Mouse (Mus musculus): ENCODE data around the gene Hes3. TPM values are rescaled to one million over a fixed set of nuclear protein-coding genes. Genes with fewer than 3 reads are reported as not detected.

Hes3 gene
- total RNA-seq, 2 experiments from 2014 or later = not detected

DNA sequence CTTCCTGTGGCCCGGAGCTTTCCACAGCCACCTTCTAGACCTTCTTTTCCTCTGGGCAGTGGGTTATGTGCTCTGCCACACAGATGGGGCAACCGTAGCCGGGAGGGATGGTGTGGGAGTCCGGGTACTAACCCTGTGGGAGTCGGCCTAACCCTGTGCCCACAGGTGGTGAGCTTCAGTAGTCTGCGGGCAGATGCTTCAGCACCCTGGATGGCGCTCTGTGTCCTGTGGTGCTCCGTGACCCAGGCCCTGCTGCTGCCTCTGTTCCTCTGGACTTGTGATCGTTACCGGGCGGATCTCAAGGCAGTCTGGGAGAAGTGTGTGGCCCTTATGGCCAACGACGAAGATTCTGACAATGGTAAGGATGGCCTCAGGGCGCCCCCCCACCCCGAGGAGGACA is 9.9 kb downstream of the Hes3 start:
- DNase-seq (ENCODE audit: low spot score) = no peak

GRCm38 (mm10) chr4:152278986-152279385 is 12.5 kb downstream of the Hes3 start:
- no peak for DNase-seq (ENCODE audit: low spot score)

GRCm38 (mm10) chr4:152277916-152278315 is 13.5 kb downstream of the Hes3 start:
- DNase-seq (ENCODE audit: low spot score) = no peak

GRCm38 (mm10) chr4:152276389-152277347 is 14.8 kb downstream of the Hes3 start:
- DNase-seq (ENCODE audit: low spot score) = no peak

GRCm38 (mm10) chr4:152274681-152275131 is 16.8 kb downstream of the Hes3 start:
- peak; percentile 46 for DNase-seq (ENCODE audit: low spot score)

- peak; percentile 45 for DNase-seq (ENCODE audit: low spot score)
Measured at GRCm38 (mm10) chr4:152273621-152274236, 17.7 kb downstream of the Hes3 start, which contains the start of gene Gpr153. Gene Gpr153 (plus strand): TSS chr4:152274232.

- no peak for DNase-seq (ENCODE audit: low spot score)
Measured at GRCm38 (mm10) chr4:152273191-152273590, 18.3 kb downstream of the Hes3 start.

DNA sequence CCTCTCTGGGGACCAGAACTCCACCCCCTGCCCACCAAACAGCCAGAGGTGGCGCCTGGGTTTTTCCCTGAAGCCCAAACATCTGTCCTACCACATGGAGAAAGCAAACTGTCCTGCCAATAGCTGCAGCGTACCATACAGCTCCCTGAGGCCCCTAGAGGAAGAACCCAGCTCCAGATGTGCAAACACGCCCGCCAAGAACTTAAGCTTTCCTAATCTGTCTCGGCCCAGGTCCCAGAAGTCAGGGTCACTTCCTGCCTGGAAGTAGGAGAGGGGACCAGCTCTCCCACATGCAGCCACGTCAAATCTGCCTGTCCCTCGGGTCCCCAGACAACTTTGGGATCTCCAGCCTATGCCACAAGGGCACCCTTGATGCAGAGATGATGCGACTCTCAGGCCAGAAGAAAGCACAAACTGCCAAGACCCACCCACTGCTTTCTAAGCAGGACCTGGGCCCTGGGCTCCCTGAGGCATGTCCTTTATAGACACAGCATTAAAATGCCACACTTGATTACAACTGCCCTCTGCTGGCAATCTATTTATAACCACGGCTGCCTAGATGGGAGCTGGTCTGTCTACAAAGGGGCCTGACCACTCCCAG is 18.9 kb downstream of the Hes3 start:
- peak; percentile 83 for DNase-seq (ENCODE audit: low spot score)

GRCm38 (mm10) chr4:152272006-152272405 is 19.5 kb downstream of the Hes3 start:
- DNase-seq (ENCODE audit: low spot score) = no peak

- DNase-seq (ENCODE audit: low spot score) = no peak
Measured at GRCm38 (mm10) chr4:152271334-152271733, 20.1 kb downstream of the Hes3 start.

GRCm38 (mm10) chr4:152270599-152270998 is 20.9 kb downstream of the Hes3 start:
- DNase-seq (ENCODE audit: low spot score) = no peak

DNA sequence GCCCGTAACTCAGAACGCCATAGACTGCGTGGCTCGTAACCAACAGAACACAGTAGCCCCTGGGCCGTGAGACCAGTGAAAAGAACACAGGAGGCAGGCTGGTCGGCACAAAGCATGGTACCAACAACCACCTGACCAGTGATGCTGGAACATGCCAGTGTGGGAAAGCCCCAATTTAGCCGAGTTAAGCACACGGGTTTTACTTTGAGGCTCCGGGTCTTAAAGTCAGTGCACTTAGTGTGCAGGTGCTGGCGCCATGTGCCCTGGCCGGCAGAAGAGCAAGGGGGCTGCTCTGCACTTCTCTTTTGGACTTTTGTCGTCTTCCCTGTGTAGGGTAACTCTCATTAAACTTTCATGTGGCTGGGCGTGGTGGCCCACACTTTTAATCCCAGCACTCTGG is 21.5 kb downstream of the Hes3 start:
- DNase-seq (ENCODE audit: low spot score) = no peak

DNA sequence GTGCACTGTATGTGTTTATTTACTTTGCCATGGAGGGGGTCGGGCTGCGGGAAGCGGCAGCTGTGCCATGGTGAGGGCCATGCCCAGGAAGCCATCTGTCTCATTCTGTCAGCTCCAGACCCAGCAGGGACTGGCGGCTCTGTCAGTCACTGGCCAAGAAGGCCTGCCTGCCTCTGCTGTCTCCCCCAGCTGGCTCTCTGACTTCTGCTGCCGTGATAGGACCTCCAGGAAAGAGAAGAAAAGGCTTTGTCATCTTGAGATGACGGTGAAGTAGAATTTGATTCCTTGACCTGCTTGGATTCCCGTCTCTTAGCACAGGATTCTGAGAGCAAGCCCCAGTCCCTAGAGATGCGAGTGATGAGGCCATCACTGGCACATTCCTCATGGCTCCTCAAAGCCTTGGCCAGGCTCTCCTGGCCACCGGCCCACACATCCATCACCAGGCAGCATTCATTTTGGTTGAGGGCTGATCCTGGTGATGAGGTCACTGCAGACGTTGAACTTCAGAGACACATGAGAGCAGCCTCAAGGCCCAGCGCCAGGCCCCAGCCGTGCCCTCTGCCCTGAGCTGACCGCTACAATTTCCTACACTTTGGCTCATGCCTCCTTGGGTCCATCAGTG is 23.6 kb downstream of the Hes3 start:
- DNase-seq (ENCODE audit: low spot score) = peak; percentile 73

- peak; percentile 79 for DNase-seq (ENCODE audit: low spot score)
Measured at GRCm38 (mm10) chr4:152266236-152266895, 25.1 kb downstream of the Hes3 start.

GRCm38 (mm10) chr4:152265791-152266190 is 25.7 kb downstream of the Hes3 start:
- no peak for DNase-seq (ENCODE audit: low spot score)

- no peak for DNase-seq (ENCODE audit: low spot score)
Measured at GRCm38 (mm10) chr4:152264867-152265568, 26.4 kb downstream of the Hes3 start.

GRCm38 (mm10) chr4:152264177-152264530 is 27.3 kb downstream of the Hes3 start:
- DNase-seq (ENCODE audit: low spot score) = no peak

DNA sequence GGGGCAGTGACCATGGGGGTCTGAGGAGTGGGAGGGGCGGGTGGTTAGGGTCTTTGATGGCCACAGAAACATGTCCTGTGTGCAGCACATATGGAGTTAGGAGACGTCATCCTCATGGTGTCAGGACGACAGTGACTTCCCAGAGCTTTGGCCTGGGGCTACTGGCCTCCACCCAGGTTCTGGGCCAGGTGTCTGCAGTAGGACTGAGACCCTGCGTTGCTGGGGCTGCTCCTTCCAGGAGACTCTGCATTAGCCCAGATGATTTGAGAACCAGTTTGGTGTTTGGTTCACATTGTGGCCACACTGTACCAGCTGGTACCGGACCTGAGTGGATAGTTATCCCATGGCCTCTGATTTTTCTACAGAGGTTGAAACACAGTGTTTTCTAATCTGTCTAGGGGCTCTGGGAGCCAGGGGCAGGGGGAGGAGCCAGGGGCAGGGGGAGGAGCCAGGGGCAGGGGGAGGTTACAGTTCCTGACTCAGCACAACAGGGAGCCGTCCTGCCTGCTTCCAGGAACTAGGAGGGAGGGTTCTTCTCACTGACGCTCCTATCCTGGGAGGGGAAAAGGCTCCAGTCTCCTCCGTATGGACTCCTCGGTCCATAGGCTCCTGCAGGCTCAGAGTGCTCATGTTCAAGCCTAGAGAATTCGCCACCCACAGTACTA is 27.8 kb downstream of the Hes3 start:
- no peak for DNase-seq (ENCODE audit: low spot score)

- DNase-seq (ENCODE audit: low spot score) = no peak
Measured at GRCm38 (mm10) chr4:152263089-152263488, 28.4 kb downstream of the Hes3 start.

DNA sequence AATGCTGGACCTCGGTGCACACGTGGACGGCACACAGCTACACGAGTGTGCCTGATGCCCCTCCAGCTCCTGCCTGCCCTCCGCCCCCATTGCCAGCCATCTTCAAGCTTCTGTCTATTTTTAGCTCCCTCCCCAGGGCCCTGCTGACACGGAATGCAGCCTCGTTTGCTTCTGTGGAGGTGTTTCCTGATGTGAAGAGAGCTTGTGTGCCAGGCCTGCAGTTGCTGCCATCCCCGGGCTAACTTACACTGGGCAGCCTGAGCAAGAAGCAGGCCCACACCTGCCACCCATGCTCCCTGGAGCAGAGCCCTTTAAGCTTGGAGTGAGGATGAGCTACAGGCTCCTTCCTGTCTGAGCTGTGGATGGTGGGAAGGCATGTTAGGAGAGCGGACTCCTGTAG is 29.3 kb downstream of the Hes3 start:
- peak; percentile 43 for DNase-seq (ENCODE audit: low spot score)
